Mouse (Mus musculus) kidney, postnatal 36 days (tissue): Measurements from ENCODE around the gene Gm49380.

Source experiments
- DNase-seq, 2 experiments: peaks; one replicate each; pipeline ENCODE4 v3.0.0; 2021 to 2022; ENCODE audit warnings: mixed read lengths in 2 of 2

The Gm49380 gene

GRCm38 (mm10) chr9:44113105-44113789 is at the start of gene Gm49380, which contains the start of gene Rnf26:
TSS of gene Gm49380 (minus strand) at chr9:44113500.
TSS of gene Rnf26 (minus strand) at chr9:44113517.
- DNase-seq: peak; percentile 97 to 98

GRCm38 (mm10) chr9:44159886-44160285 is 46.6 kb upstream of the Gm49380 start:
- no peak for DNase-seq

DNA sequence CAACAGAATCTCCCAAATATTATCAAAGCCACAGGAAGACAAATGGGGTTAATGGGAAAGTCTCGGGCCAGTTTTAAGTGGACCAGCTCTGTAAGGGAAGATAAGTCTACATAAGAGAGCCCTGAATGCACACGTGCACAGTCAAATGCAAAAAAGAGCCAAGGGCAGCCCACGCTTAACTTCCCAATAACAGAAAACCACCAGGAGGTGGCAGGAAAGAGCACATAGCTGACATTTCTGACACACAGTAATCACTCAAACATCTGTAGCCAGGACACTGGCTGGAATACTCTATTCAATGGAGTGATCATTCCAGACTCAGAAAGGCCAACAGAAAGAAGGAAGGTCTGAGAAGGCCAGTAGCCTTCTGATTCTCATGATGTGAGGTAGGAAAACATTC is 34.0 kb upstream of the Gm49380 start:
- peak; percentile 24 to 50 for DNase-seq

GRCm38 (mm10) chr9:44144718-44145060 is 31.4 kb upstream of the Gm49380 start:
- DNase-seq: no peak

DNA sequence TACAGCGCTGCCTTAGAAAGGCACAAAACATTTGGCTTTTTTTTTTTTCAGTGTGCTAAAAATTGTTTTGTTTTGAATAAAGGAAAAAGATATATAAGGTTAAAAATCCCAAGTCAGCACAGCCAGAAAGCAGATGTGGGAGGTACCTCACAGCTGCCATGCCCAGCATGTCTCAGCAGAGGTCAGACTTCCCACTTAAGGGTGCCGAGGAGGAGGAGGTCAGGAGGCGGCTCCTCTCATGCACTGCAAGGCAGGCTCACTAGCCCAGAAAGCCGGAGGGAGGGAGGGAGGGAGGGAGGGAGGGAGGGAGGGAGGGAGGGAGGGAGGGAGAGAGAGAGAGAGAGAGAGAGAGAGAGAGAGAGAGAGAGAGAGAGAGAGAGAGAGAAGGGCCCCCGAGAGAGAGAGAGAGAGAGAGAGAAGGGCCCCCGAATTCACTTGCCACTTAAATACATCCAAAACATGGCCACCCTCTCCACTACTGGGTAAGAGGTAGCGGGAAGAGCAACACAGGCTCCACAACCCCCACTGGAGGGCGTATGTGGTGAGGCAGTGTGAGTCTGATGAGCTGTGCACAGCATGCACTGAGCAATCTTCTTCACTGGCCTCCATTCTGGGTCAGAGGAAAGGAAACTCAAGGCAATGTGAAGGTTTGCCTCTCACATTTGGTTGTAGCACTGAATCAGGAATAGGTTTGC is 30.9 kb upstream of the Gm49380 start:
- peak; percentile 67 to 74 for DNase-seq

GRCm38 (mm10) chr9:44143421-44143820 is 30.1 kb upstream of the Gm49380 start:
- DNase-seq: no peak

- DNase-seq: no peak
Measured at GRCm38 (mm10) chr9:44141951-44142350, 28.7 kb upstream of the Gm49380 start.

GRCm38 (mm10) chr9:44137846-44138245 is 24.5 kb upstream of the Gm49380 start:
- no peak for DNase-seq

GRCm38 (mm10) chr9:44135731-44136411 is 22.6 kb upstream of the Gm49380 start:
- DNase-seq: no peak

DNA sequence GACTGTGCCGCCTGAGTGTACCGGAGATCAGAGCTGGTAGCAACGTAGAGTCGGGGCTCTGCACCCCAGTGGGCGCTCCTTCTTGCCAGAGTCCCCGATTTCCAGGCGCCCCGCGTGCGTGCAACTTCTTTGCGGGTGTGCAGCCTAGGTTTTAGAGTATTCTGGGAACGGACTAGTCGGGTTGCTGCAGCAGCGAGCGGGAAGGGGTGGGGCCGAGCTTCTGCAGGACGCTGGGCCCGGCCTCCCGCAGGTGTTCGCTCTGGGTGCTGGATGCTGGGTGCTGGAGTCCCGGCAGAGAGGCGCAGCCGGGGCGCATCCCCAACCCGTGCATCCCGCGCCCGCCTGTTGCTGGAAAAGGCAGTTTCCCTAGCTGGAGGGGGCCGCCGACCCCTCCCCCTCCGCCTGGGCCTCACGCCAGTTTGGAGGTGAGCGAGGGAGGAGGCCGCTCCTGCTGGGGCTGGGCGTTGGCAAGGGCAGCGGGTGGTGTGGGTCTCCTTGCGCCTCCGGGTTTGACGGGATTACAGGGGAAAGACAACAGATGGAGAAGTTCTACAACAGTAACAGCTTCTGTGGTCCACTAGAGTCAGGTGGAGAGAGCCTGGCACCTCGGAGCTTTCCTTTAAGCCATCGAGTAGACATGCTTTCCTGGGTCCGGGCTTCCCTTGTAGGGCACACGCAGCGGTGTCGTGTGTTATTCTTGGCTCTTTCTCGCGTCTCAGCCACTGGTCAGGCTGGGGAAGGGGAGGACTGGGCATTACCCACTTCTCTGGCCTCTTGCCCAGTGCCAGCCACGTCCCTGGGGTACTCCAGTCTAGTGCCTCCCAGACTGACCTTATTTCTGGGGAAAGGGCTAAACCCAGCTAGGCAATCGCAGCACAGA is 21.8 kb upstream of the Gm49380 start:
- DNase-seq: peak; percentile 42 to 69

- peak; percentile 78 to 90 for DNase-seq
Measured at GRCm38 (mm10) chr9:44134101-44134850, 21.0 kb upstream of the Gm49380 start, which contains the start of gene Mcam. TSS of gene Mcam (plus strand) at chr9:44134469.

- DNase-seq: no peak
Measured at GRCm38 (mm10) chr9:44133287-44133686, 20.0 kb upstream of the Gm49380 start.

DNA sequence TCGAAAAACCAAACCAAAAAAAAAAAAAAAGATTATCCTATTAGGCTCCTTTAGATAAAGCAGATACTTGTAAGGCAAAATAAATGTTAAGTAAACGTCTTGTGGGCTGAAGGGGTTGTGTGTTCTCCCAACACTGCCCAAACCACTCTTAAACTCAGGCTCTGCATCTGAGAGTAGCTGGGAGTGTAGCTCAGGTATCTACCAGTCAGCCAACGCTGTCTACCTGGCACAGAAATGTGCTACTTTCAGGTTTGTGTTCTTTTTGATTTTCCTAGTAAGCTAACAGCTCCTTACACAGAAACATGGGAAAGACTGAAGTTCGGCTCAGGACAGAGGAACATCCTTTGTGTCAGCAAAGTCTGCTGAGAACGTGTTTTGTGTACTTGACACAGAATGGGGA is 18.9 kb upstream of the Gm49380 start:
- no peak for DNase-seq

DNA sequence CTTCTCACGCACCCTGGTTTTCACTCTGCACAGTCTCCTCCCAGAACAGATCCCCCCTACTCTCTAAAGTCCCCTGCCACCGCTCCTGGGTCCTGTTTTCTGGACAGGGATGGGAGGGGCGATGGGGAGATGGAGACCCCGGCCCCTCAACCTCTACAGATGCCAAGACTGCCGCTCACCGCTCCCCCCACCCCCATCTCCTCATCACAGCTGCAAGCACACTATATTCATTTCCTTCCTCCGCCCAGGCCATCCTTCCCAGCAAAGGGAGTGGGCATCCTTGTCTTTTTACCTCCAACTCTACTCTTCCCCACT is 17.9 kb upstream of the Gm49380 start:
- DNase-seq: no peak

DNA sequence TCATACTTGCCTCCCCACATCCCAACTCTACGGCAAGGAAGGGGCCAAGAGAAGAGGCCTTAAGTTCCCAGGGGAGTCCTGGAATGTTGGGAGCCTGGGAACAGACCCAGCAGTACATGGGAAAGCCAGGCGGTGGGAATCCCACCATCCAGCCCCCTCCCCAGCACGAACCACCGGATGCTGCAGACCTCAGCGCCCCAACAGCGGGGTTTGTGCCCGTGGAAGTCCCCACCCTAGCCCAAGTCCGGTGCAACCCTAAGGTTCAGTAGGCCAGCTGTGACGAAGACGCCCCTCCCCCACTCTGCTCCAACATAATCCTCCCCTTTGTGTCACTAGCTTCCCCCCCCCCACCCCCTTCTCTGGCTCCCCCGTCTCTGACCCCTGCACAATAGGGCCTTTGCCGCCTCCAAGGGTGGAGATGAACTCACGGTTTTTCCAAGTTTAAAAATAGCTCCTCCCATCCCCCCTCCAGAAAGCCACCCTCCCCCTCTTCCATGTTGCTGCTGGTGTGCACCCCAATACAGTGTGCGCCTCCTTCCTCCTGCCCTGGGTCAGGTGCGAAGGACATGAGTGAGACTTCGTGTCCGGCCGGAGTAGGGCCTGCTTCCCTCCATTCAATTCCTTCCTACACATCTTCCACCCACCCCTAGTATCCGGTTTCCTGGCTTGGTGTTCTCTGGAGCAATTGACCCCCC is 17.4 kb upstream of the Gm49380 start:
- peak; percentile 48 to 61 for DNase-seq

- peak; percentile 85 to 89 for DNase-seq
Measured at GRCm38 (mm10) chr9:44130034-44130433, 16.7 kb upstream of the Gm49380 start.

DNA sequence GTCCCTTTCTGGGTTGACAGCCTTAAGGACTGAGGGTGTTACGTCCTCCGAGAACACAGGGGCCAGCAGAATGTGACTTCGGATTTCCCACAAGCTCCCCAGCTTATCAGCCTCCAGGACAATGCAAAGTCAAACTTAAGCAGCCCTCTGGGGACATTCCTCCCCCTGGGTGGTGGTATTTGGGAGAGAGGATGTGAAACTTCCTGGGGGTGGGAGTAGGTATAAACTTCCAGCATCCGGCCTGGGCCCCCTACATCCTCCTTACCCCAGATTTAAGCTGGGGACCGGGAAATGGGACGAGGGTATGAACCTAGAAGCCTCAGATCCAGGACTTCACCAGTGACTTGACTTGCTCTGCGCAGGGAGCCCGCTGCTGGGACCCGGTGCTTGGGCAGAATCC is 16.3 kb upstream of the Gm49380 start:
- no peak for DNase-seq

DNA sequence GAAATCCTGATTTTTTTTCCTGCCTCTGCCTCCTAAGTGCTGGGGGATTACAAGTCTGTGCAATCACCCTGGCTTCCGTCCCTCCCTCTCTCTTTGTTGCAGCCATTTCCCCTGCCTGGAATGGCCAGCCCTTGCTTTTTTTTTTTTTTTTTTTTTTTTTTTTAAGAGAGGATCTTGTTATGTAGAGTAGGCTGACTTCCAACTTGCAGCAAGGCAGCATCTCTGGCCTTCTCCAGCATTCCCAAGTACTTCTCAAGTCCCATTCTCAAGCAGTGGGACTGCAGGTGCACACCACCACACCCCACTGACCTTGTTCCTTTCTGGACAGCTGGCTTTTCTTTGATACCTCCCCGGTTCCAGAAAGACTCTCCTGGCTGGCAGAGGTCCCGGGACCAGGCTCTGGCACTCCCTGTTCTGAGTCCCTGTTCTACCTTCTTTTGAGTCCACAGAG is 14.1 kb upstream of the Gm49380 start:
- peak; percentile 81 to 86 for DNase-seq

DNA sequence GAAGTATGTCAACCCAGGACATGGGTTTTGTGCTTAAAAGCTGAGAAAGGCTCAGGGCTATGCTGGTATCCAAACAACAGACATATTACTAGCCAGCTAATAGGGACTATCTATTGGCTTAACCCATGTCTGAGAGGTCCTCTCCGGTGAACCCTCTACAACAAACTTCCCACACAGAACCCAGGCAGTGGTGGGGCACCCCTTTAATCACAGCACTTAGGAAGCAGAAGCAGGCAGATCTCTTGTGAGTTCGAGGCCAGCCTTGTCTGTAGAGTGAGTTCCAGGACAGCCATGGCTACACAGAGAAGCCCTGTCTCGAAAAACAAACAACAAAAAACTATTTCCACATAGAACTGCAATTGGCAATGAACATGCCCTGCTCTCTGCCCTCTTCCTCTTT is 13.4 kb upstream of the Gm49380 start:
- DNase-seq: no peak

DNA sequence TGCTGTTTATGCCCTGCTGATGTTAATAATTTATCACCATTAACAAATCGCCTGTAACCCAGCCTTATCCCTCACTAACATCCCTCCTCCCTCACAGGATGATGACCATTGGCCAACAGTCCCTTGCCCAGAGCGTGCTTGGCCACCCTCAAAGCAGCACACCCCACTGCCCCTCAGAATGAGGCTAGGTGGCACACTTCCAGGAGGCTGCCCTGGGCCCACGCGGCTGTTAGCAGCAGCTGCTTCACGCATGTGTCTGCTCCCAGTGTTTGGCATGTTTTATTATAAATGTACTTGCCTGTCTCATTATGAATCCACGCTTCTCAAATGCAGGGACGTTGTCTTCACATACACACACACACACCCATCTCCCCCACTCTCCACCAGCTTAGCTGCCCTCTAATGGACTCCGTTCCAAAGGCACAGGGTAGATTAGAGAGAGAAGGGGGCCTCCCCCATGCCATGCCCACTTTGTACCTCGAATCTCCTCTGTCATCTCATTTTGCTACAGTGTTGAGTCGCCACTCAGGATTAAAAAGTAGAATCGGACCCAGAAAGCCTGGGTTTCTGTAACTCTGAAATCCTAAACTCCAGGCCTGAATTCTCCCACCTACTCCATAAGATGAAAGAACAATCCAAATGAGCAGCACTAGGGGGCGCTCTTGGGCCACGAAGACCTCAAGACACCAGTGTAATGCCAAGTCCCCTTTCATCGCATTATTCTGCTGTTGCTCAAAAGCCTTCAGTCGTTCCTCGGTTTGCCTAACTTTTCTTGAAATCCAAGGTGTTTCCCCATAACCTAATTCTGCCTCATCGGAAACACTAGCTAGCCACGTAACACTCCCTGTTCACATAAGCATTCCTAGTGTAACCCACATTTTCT is 12.5 kb upstream of the Gm49380 start:
- peak; percentile 92 to 95 for DNase-seq
